Mouse (Mus musculus) heart, embryonic 15.5 days (tissue): ENCODE measurements around the gene BC061212. TPM values are rescaled to one million over a fixed set of nuclear protein-coding genes. Genes with fewer than 3 reads are reported as not detected.
"Not testable (repeated sequence)": the region's sequence is repeated elsewhere in the genome, so short reads cannot be mapped to it uniquely, and the experiment has no call there.

Source experiments
- ATAC-seq: fragments of 200-750 bp; cut with Nextera tagmentation; replicated peaks from 2 replicates; pipeline ENCODE4 v1.8.0; 2017; ENCODE audit warnings: low read depth, moderate TSS enrichment; ENCODE audit not compliant: insufficient number of reproducible peaks, insufficient read depth, low FRiP score
- H3K27ac ChIP-seq: fragments of 300-500 bp; sonication (generic); 2 replicates; pipeline ENCODE4 v1.5.1; 2015; ENCODE audit warnings: mild to moderate bottlenecking, inconsistent platforms
- H3K27me3 ChIP-seq: fragments of 300-500 bp; sonication (generic); 2 replicates; pipeline ENCODE4 v1.6.1; 2015; ENCODE audit warnings: inconsistent platforms
- H3K36me3 ChIP-seq: fragments of 300-500 bp; sonication (generic); 2 replicates; pipeline ENCODE4 v1.6.1; 2015; ENCODE audit warnings: mild to moderate bottlenecking, inconsistent platforms
- H3K4me1 ChIP-seq: fragments of 300-500 bp; sonication (generic); replicated peaks from 2 replicates; pipeline ENCODE4 v1.6.1; 2015; ENCODE audit warnings: inconsistent platforms
- H3K4me2 ChIP-seq: fragments of 300-500 bp; sonication (generic); 2 replicates; pipeline ENCODE4 v1.6.1; 2015; ENCODE audit warnings: inconsistent platforms, mild to moderate bottlenecking, moderate library complexity
- H3K4me3 ChIP-seq: fragments of 300-500 bp; sonication (generic); 2 replicates; pipeline ENCODE4 v1.5.1; 2015; ENCODE audit warnings: mild to moderate bottlenecking, inconsistent platforms
- H3K9ac ChIP-seq: fragments of 300-500 bp; sonication (generic); 2 replicates; pipeline ENCODE4 v1.6.1; 2015; ENCODE audit warnings: mild to moderate bottlenecking, inconsistent platforms
- H3K9me3 ChIP-seq: fragments of 300-500 bp; sonication (generic); replicated peaks from 2 replicates; pipeline ENCODE4 v1.6.1; 2016; ENCODE audit warnings: inconsistent platforms
- WGBS: fragments of 180-500 bp; shearing (Covaris S2); methylation state at CpG from one replicate; pipeline ENCODE4 v1.1.7; 2015; ENCODE audit warnings: mixed read lengths; 5-methylcytosine and 5-hydroxymethylcytosine counted together
- polyA plus RNA-seq: library from polyadenylated mRNA; unstranded; fragments of >200 nt; fragmentation: Nextera tagmentation; extraction: Ambion mirVana; gene quantifications from 2 replicates; pipeline ENCODE4 v1.2.1, GENCODE M21; 2015

Gene BC061212
- polyA plus RNA-seq, result not detected in 2 replicates

- not testable (repeated sequence) for H3K4me1 ChIP-seq, ATAC-seq, H3K9me3 ChIP-seq, H3K27ac ChIP-seq, H3K27me3 ChIP-seq, H3K36me3 ChIP-seq, H3K9ac ChIP-seq, H3K4me3 ChIP-seq, H3K4me2 ChIP-seq
- no CpG with 5 or more reads among the region's 1 CpGs for WGBS
These were observed at the start of gene BC061212 for GRCm38 (mm10) chr5:94070445-94070844. TSS of gene BC061212 (minus strand) at chr5:94070545.

DNA sequence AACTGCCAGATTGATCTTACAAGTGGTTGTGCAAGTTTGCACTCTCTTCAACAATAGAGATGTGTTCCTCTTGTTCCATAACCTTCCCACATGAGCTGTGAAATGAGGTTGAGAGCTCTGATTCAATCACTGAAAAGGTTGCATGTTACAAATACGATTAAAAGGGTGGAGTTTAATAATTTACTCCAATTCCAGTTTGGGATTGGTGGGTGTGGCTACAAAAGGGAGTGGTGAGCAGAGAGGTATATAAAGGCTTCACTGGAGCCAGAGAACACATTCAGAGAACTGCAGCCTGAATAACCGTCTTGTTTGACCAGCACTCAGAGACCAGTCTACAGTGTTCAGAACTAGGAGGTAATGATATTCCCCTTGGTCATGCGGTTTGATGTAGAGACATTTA, 5.7 kb upstream of the BC061212 start, which contains the start of gene Gm6351:
Gm6351 (plus strand) TSS at position 301 of the 400 bp plus-strand sequence.
- not testable (repeated sequence) for H3K9me3 ChIP-seq, H3K27ac ChIP-seq, H3K36me3 ChIP-seq, ATAC-seq, H3K4me1 ChIP-seq, H3K4me2 ChIP-seq, H3K27me3 ChIP-seq, H3K9ac ChIP-seq, H3K4me3 ChIP-seq
- no CpG with 5 or more reads among the region's 3 CpGs for WGBS

Other genes with a start within 250 kb of the BC061212 start
- gene Gm7792, start 226.8 kb downstream of the BC061212 start, polyA plus RNA-seq, result not detected in 2 replicates
- gene Gm16429, start 141.5 kb downstream of the BC061212 start, polyA plus RNA-seq, result not detected in 2 replicates
- not detected in 2 replicates for gene Gm6351, start 5.8 kb upstream of the BC061212 start, polyA plus RNA-seq
- gene Gm3106, start 147.5 kb upstream of the BC061212 start, polyA plus RNA-seq, result not detected in 2 replicates
- gene A430089I19Rik, start 236.3 kb upstream of the BC061212 start, polyA plus RNA-seq, result not detected in 2 replicates
- not detected in 2 replicates for gene Gm6502, start 243.9 kb upstream of the BC061212 start, polyA plus RNA-seq